Mouse (Mus musculus): ENCODE results near the gene Amn.
A peak's percentile ranks its signal among the peaks of the same experiment; 100 is the strongest.

The Amn gene

GRCm38 (mm10) chr12:111321832-111322231 lies 50.9 kb downstream of the Amn start:
- Histone ChIP-seq H3K27me3 (ENCODE audit: control insufficient read depth, insufficient read depth, low read length, poor library complexity, severe bottlenecking) (no peaks in the 10 kb centered on the region), H3K36me3 (ENCODE audit: control insufficient read depth, insufficient read depth, low read length, poor library complexity, severe bottlenecking) (no peaks in the 10 kb centered on the region)
- DNase-seq (ENCODE audit: low read depth, low spot score), result no peak

- no peak for DNase-seq (ENCODE audit: low read depth, low spot score)
- H3K27me3 ChIP-seq (ENCODE audit: control insufficient read depth, insufficient read depth, low read length, poor library complexity, severe bottlenecking), result no peaks in the 10 kb centered on the region
- no peaks in the 10 kb centered on the region for H3K36me3 ChIP-seq (ENCODE audit: control insufficient read depth, insufficient read depth, low read length, poor library complexity, severe bottlenecking)
These were observed 52.5 kb downstream of the Amn start for GRCm38 (mm10) chr12:111323423-111323822.

- Histone ChIP-seq H3K27me3 (ENCODE audit: control insufficient read depth, insufficient read depth, low read length, poor library complexity, severe bottlenecking) (no peaks in the 10 kb centered on the region), H3K36me3 (ENCODE audit: control insufficient read depth, insufficient read depth, low read length, poor library complexity, severe bottlenecking) (no peaks in the 10 kb centered on the region)
- DNase-seq (ENCODE audit: low read depth, low spot score), result no peak
These were observed 53.6 kb downstream of the Amn start for GRCm38 (mm10) chr12:111324536-111324935.

GRCm38 (mm10) chr12:111324949-111325348 lies 54.1 kb downstream of the Amn start:
- DNase-seq (ENCODE audit: low read depth, low spot score), result no peak
- no peaks in the 10 kb centered on the region for H3K36me3 ChIP-seq (ENCODE audit: control insufficient read depth, insufficient read depth, low read length, poor library complexity, severe bottlenecking)
- H3K27me3 ChIP-seq (ENCODE audit: control insufficient read depth, insufficient read depth, low read length, poor library complexity, severe bottlenecking), result no peaks in the 10 kb centered on the region

- peak; percentile 9 for DNase-seq (ENCODE audit: low read depth, low spot score)
- no peaks in the 10 kb centered on the region for H3K27me3 ChIP-seq (ENCODE audit: control insufficient read depth, insufficient read depth, low read length, poor library complexity, severe bottlenecking)
These were observed 55.0 kb downstream of the Amn start for GRCm38 (mm10) chr12:111325744-111326424.

More at GRCm38 (mm10) chr12:111325744-111326424, 55.0 kb downstream of the Amn start:
- H3K36me3 ChIP-seq (ENCODE audit: control insufficient read depth, insufficient read depth, low read length, poor library complexity, severe bottlenecking), result no peaks in the 10 kb centered on the region

Data from splenic B cell, adult 2 months (primary cell).